Mouse (Mus musculus): ENCODE data around the gene Cdc25a.

The Cdc25a gene

GRCm38 (mm10) chr9:109894413-109895090, 19.2 kb downstream of the Cdc25a start:
- DNase-seq, result peak; percentile 29

- DNase-seq, result no peak
These were observed 20.2 kb downstream of the Cdc25a start for GRCm38 (mm10) chr9:109895593-109895992.

- no peak for DNase-seq
These were observed 21.1 kb downstream of the Cdc25a start for GRCm38 (mm10) chr9:109896253-109897150.

- DNase-seq, result no peak
These were observed 22.6 kb downstream of the Cdc25a start for GRCm38 (mm10) chr9:109898027-109898426.

- DNase-seq, result no peak
These were observed 24.0 kb downstream of the Cdc25a start for GRCm38 (mm10) chr9:109899361-109899760.

GRCm38 (mm10) chr9:109899774-109900173, 24.4 kb downstream of the Cdc25a start:
- no peak for DNase-seq

- no peak for DNase-seq
These were observed 25.2 kb downstream of the Cdc25a start for GRCm38 (mm10) chr9:109900604-109901003.

GRCm38 (mm10) chr9:109902246-109902645, 26.9 kb downstream of the Cdc25a start:
- no peak for DNase-seq

- DNase-seq, result no peak
These were observed 27.4 kb downstream of the Cdc25a start for GRCm38 (mm10) chr9:109902740-109903139.

GRCm38 (mm10) chr9:109907300-109907699, 31.9 kb downstream of the Cdc25a start:
- no peak for DNase-seq

- DNase-seq, result no peak
These were observed 32.5 kb downstream of the Cdc25a start for GRCm38 (mm10) chr9:109907774-109908465.

- no peak for DNase-seq
These were observed 33.7 kb downstream of the Cdc25a start for GRCm38 (mm10) chr9:109909102-109909501.

- no peak for DNase-seq
These were observed 34.5 kb downstream of the Cdc25a start for GRCm38 (mm10) chr9:109909926-109910325.

GRCm38 (mm10) chr9:109911779-109912178, 36.4 kb downstream of the Cdc25a start:
- DNase-seq, result no peak

- DNase-seq, result no peak
These were observed 39.0 kb downstream of the Cdc25a start for GRCm38 (mm10) chr9:109914269-109914926.

- no peak for DNase-seq
These were observed 42.6 kb downstream of the Cdc25a start for GRCm38 (mm10) chr9:109917931-109918330.

GRCm38 (mm10) chr9:109929131-109929530, 53.8 kb downstream of the Cdc25a start:
- no peak for DNase-seq

GRCm38 (mm10) chr9:109930063-109930462, 54.7 kb downstream of the Cdc25a start:
- no peak for DNase-seq

GRCm38 (mm10) chr9:109930752-109931151, 55.4 kb downstream of the Cdc25a start:
- no peak for DNase-seq

GRCm38 (mm10) chr9:109931257-109932171, 56.1 kb downstream of the Cdc25a start, which contains the start of gene Map4:
Gene Map4, plus strand, starts transcription at chr9:109931460.
- DNase-seq, result peak; percentile 98

GRCm38 (mm10) chr9:109932361-109932755, 57.0 kb downstream of the Cdc25a start:
- no peak for DNase-seq

All from cerebellum, adult 11 months (tissue).